Mouse (Mus musculus) gonadal fat pad, adult 2 months (tissue): ENCODE data around the gene Gtpbp10. TPM values are rescaled to one million over a fixed set of nuclear protein-coding genes. Genes with fewer than 3 reads are reported as not detected.

Experiments
- DNase-seq: peaks from one replicate; pipeline ENCODE4 v3.0.0-alpha.2; 2012; ENCODE audit warnings: low read depth
- polyA plus RNA-seq: library from polyadenylated mRNA; depleted of rRNA; stranded (reverse); fragments of >200 nt; gene quantifications from 2 replicates; pipeline ENCODE4 v1.2.3, GENCODE M21; 2012; rRNA removed

The Gtpbp10 gene
- polyA plus RNA-seq, 1 experiment: 4.1 TPM

DNA sequence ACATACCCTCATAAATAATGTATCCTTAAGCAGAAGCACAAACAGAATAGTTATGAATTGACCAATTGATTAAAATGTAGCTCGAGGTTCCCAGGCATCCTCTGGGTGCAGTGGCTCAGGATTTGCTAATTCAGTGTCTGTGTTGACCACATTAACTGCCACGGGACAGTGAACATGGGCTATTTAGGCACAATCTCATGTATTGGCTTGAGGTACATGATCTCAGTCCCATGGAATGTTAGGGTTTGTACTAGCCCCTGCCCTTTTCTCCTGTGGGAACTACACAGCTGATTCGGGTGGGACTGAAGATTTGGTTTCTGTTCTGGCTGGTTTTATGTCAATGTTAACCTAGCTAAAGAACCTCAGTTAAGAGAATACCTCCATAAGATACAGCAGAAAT lies 62.9 kb downstream of the Gtpbp10 start:
- no peak for DNase-seq

DNA sequence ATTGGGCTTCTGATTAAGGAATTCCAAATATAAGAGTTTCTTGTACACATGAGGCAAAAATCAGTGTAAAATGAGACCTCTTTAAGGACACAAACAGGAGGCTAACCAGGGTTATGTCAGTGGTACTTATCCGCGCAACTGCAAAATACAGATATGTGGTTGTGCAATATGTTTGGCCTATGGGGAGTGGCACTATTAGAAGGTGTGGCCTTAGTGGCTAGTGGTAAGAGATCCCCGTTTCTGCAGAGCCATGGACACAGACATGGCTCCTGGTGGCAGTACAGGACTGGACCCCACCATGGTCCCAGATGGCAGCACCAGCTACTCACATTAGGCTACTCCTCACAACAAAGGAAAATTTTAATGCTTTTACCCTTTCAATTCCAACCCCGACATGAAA lies 64.3 kb downstream of the Gtpbp10 start:
- DNase-seq: no peak

DNA sequence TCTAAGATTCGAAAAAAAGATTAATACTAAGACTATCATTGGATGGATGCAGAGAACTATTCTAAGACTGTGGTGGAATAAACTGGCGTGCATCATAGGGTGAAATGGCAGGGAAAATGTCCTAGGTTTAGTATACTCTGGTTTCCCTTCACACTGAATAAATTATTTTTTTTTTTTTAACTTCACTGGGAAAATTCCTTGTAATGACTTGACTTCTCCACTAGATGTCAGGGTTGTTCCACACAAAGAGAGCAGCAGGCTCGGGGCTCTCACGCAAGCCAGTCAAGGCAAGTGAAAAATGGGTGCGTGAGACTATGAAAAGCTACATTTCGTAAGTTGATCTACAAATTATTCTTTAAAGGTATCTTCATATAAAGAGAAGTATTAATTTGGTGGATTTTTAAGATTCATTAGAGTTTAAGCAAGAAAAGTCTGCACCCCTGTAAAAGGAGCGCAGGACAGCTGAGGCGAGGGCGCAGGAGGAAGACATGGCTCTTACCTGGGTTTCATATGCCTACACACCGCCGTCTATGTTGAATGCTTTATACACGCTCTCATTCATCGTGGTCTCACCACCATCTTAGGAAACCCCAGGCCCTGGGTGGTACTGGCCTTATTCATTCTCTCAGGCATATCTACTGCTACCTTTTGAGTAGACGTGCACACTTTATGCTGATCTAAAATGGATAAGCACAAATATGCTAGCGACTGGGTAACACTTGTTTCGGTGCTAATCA lies 64.9 kb downstream of the Gtpbp10 start:
- DNase-seq: no peak

DNA sequence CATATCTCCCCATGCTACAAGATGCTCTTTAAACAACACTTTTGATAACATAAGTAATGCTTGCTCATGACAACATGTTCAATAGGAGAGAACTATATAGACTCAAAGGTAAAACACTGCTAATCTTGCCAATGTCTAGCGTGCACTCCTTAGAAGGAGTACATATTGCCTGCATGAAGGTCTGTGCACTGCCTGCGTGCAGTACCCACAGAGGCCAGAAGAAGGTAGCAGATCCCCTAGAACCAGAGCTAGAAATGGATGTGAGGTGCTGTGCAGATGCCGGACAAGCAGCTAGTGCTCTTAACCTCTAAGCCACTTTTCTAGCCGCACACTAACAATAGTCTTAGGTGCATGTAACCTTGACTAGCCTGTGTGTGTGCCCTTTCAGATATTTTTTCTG lies 67.2 kb downstream of the Gtpbp10 start:
- DNase-seq: no peak

Other genes starting within 250 kb of the Gtpbp10 start
- gene Cdk14, start 139.2 kb downstream of the Gtpbp10 start, polyA plus RNA-seq: 8.9 and 10.6 TPM in 2 replicates
- gene 1700015F17Rik, start 80.4 kb downstream of the Gtpbp10 start, polyA plus RNA-seq: 0.41 and 0.80 TPM in 2 replicates
- gene Cldn12, start 44.6 kb downstream of the Gtpbp10 start, polyA plus RNA-seq: 21.3 and 25.9 TPM in 2 replicates
- 0.15 and 0.19 TPM in 2 replicates for gene Gm8773, start 14.3 kb upstream of the Gtpbp10 start, polyA plus RNA-seq
- 1.7 and 2.0 TPM in 2 replicates for gene Cfap69, start 104.7 kb upstream of the Gtpbp10 start, polyA plus RNA-seq
- 4.0 and 4.9 TPM in 2 replicates for gene Steap2, start 135.0 kb upstream of the Gtpbp10 start, polyA plus RNA-seq
- 0.61 and 1.2 TPM in 2 replicates for gene Steap1, start 189.8 kb upstream of the Gtpbp10 start, polyA plus RNA-seq